Mouse (Mus musculus): ENCODE measurements at regions not wholly inside any gene's neighbourhood (a gene's known extent, or its start where the extent isn't known, plus 50 kb on each side); places are given as distances from the start of the nearest gene placed in this dataset.

- TF ChIP-seq POLR2A (IDR thresholded peaks at IDR 0.05; ENCODE audit: borderline replicate concordance, extremely low read depth, insufficient read depth, insufficient read length, poor library complexity, severe bottlenecking) (no peak), CTCF (IDR thresholded peaks at IDR 0.05; ENCODE audit: borderline replicate concordance, extremely low read depth, insufficient read depth, insufficient read length) (no peak)
Measured at GRCm38 (mm10) chr13:60257878-60258277, 80.7 kb upstream of the Gas1 start.
